Mouse (Mus musculus): Measurements from ENCODE around the gene Tbcb. TPM values are rescaled to one million over a fixed set of nuclear protein-coding genes. Genes with fewer than 3 reads are reported as not detected.

Gene Tbcb
- total and polyA plus RNA-seq, 2 experiments from 2014 or later: 129 to 473 TPM

DNA sequence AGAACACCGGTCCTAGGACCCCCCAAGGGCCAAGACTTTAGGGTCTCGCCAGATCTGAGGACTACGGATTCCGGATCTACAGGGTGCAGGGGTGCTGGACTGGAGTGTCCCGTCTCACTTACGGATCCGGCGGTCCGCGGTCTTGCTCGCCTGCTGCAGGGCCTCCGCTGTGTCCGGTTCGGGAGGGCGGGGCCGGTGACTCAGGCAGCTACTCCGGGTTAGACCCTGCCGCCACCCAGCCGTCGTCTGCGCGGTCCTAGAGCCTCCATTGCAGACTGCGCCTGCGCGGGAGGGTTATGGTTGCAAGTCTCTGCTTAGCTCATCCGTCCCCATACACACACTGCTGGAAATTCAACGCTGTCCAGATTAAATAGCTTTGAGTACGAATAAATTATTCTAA is 37.2 kb downstream of the Tbcb start:
- peak; percentile 91 for ATAC-seq
- no peak for TF ChIP-seq CTCF (IDR thresholded peaks at IDR 0.05; ENCODE audit: low read depth)

DNA sequence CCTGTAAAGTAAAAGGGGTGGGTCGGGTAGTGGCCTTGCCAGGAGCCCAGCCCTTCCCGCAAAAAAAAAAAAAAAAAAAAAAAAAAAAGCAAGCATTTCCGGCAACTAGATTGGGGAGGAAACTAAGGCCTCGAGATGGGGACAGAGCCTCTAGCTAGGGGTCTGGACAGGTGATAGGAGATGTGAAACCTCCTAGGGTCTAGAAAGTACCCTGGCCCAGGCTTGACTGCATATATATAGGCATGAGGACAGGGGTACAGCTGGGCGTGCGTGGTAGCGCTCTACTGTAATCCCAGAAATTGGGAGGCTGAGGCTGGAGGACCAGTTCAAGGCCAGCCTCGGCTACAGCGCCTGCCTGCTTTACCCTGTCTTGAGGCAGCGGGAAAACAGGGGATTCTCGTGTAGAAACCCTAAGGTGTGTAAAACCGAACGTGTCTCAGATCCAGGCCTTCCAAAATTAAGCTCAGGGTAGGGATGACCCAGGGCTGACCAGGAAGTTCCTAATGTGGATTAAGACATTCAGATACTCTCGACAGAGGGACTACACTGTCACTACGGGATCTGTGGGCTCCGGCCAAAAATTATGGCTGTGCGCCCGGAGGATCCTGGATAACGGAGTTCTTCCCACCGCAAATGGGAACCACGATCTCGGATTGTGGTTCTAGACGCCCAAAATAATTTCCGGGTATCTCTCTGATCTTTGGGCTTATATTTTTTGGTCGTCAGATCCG is 37.8 kb downstream of the Tbcb start:
- Histone ChIP-seq H3K27ac (peak overlapping the region; percentile 87), H3K36me3 (ENCODE audit: insufficient read depth, low read length) (peaks cover 12% of the 10 kb centered on the region), H3K27me3 (ENCODE audit: insufficient read depth, low read length) (no peaks in the 10 kb centered on the region), H3K4me3 (ENCODE audit: low read length) (peak overlapping the region; percentile 85), H3K4me1 (ENCODE audit: insufficient read depth, low read length) (0 out of 2 replicates have a peak, but pooled peaks cover 4% of the 10 kb centered on the region), H3K9ac (replicated peaks; ENCODE audit: low read length) (peak overlapping the region; percentile 83), H3K9me3 (ENCODE audit: low read length) (no peaks in the 10 kb centered on the region), H3K4me2 (ENCODE audit: low read depth, low read length) (peak overlapping the region; percentile 68)
- TF ChIP-seq CTCF (IDR thresholded peaks at IDR 0.05; ENCODE audit: low read depth): no peak
- ATAC-seq (peak; percentile 22), DNase-seq (ENCODE audit: low spot score) (peak; percentile 70)
- 0% methylated on average over 26 of the region's 26 CpGs for WGBS

More for the DNA sequence above, 37.2 kb downstream of the Tbcb start:
- Histone ChIP-seq H3K27ac (peak overlapping the region; percentile 87), H3K27me3 (ENCODE audit: insufficient read depth, low read length) (no peaks in the 10 kb centered on the region), H3K4me3 (ENCODE audit: low read length) (peak overlapping the region; percentile 85), H3K4me1 (ENCODE audit: insufficient read depth, low read length) (0 out of 2 replicates have a peak, but pooled peaks cover 4% of the 10 kb centered on the region), H3K4me2 (ENCODE audit: low read depth, low read length) (peak overlapping the region; percentile 68), H3K36me3 (ENCODE audit: insufficient read depth, low read length) (peaks cover 12% of the 10 kb centered on the region), H3K9ac (replicated peaks; ENCODE audit: low read length) (peak overlapping the region; percentile 83), H3K9me3 (ENCODE audit: low read length) (no peaks in the 10 kb centered on the region)
- peak; percentile 98 for DNase-seq (ENCODE audit: low spot score)
- WGBS: under 1% methylated on average over 28 of the region's 28 CpGs

DNA sequence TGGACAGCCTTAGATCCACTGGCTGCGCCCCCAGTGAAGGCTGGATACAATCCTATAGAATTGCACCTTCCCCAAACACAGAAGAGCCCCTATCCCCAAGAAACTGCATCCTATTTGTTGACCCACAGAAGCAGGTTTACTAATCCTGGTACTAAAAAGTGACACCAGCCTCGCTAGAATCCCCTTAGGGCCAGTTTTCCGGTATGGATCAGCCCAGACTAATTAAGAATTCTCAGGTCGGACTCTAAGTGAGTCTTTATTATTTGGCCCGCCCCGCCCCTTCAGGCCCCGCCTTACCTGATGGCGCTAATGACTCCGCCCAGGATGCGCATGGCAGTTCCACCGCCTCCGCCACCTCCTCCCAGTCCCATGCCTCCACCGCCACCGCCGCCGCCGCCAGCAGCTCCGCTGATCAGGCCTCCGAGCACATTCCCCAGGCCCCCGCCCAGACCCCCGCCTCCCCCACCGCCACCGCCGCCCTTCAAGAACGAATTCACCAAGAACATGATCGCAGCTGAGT is 38.4 kb downstream of the Tbcb start:
- peak overlapping the region; percentile 87 for H3K27ac ChIP-seq
- peaks cover 17% of the 10 kb centered on the region for H3K36me3 ChIP-seq (ENCODE audit: insufficient read depth, low read length)
- 0 out of 2 replicates have a peak, but pooled peaks cover 4% of the 10 kb centered on the region for H3K4me1 ChIP-seq (ENCODE audit: insufficient read depth, low read length)
- TF ChIP-seq CTCF (IDR thresholded peaks at IDR 0.05; ENCODE audit: low read depth): no peak
- no peaks in the 10 kb centered on the region for H3K9me3 ChIP-seq (ENCODE audit: low read length)
- WGBS: 2% methylated on average over 21 of the region's 26 CpGs
- H3K27me3 ChIP-seq (ENCODE audit: insufficient read depth, low read length): no peaks in the 10 kb centered on the region
- DNase-seq (ENCODE audit: low spot score) (peak; percentile 84), ATAC-seq (peak; percentile 62)
- H3K4me2 ChIP-seq (ENCODE audit: low read depth, low read length): peak overlapping the region; percentile 68
- H3K9ac ChIP-seq (replicated peaks; ENCODE audit: low read length): peak overlapping the region; percentile 83
- peak overlapping the region; percentile 85 for H3K4me3 ChIP-seq (ENCODE audit: low read length)

- Histone ChIP-seq H3K27ac (no peak overlapping the region), H3K4me3 (ENCODE audit: low read length) (peak overlapping the region; percentile 85), H3K27me3 (ENCODE audit: insufficient read depth, low read length) (no peaks in the 10 kb centered on the region), H3K4me2 (ENCODE audit: low read depth, low read length) (peak overlapping the region; percentile 68), H3K4me1 (ENCODE audit: insufficient read depth, low read length) (0 out of 2 replicates have a peak, but pooled peaks cover 4% of the 10 kb centered on the region), H3K9ac (replicated peaks; ENCODE audit: low read length) (peak overlapping the region; percentile 83), H3K36me3 (ENCODE audit: insufficient read depth, low read length) (peaks cover 23% of the 10 kb centered on the region), H3K9me3 (ENCODE audit: low read length) (no peaks in the 10 kb centered on the region)
- ATAC-seq (no peak), DNase-seq (ENCODE audit: low spot score) (no peak)
- no peak for TF ChIP-seq CTCF (IDR thresholded peaks at IDR 0.05; ENCODE audit: low read depth)
- 31% methylated on average over 9 of the region's 9 CpGs for WGBS
Observed at GRCm38 (mm10) chr7:30193013-30193412, 39.1 kb downstream of the Tbcb start.

DNA sequence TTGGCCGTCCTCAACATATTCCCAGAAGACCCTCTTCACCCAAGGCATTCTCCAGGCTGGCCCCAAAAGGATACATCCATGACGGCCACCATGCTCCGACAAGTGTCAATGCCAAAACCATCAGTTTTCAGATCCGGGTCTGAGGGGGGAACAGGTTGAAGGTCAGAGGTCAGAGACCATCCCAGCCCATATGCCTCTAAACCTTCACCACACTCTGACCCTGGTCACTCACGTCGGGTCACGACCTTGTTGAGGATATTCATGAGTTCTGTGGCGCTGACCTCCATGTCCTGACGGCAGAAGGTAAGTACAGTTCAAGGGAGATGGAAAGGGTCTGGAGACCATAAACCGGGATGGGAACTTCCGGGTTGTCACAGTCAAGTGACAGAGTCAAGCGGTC is 40.0 kb downstream of the Tbcb start:
- no peak overlapping the region for H3K9ac ChIP-seq (replicated peaks; ENCODE audit: low read length)
- H3K36me3 ChIP-seq (ENCODE audit: insufficient read depth, low read length): peaks cover 32% of the 10 kb centered on the region
- TF ChIP-seq CTCF (IDR thresholded peaks at IDR 0.05; ENCODE audit: low read depth): no peak
- WGBS: 92% methylated on average over 12 of the region's 12 CpGs
- 0 out of 2 replicates have a peak, but pooled peaks cover 4% of the 10 kb centered on the region for H3K4me1 ChIP-seq (ENCODE audit: insufficient read depth, low read length)
- no peak for DNase-seq (ENCODE audit: low spot score)
- H3K9me3 ChIP-seq (ENCODE audit: low read length): no peaks in the 10 kb centered on the region
- H3K27me3 ChIP-seq (ENCODE audit: insufficient read depth, low read length): no peaks in the 10 kb centered on the region
- no peak overlapping the region for H3K4me2 ChIP-seq (ENCODE audit: low read depth, low read length)
- H3K4me3 ChIP-seq (ENCODE audit: low read length): no peak overlapping the region
- H3K27ac ChIP-seq: no peak overlapping the region
- ATAC-seq: no peak

DNA sequence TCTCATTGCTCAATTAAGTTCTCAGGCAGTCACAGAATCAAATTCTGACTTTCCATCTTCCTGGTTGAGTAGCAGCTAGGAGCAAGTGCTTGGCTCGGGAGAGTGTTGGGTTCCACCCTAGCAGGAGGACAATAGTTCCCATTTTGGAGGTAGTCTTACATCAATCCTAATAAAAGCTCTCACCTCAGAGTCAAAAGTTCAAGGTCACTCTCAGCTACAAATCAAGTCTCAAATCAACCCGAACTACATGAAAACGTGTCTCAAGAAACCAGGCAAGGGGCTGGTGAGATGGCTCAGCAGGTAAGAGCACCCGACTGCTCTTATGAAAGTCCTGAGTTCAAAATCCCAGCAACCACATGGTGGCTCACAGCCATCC is 43.0 kb downstream of the Tbcb start:
- Histone ChIP-seq H3K36me3 (ENCODE audit: insufficient read depth, low read length) (peaks cover 48% of the 10 kb centered on the region), H3K4me1 (ENCODE audit: insufficient read depth, low read length) (peaks cover 4% of the 10 kb centered on the region; the same call in 1 of the 2 replicates), H3K9ac (replicated peaks; ENCODE audit: low read length) (no peak overlapping the region), H3K9me3 (ENCODE audit: low read length) (no peaks in the 10 kb centered on the region), H3K4me2 (ENCODE audit: low read depth, low read length) (no peak overlapping the region), H3K27ac (no peak overlapping the region), H3K4me3 (ENCODE audit: low read length) (no peak overlapping the region), H3K27me3 (ENCODE audit: insufficient read depth, low read length) (no peaks in the 10 kb centered on the region)
- no peak for DNase-seq (ENCODE audit: low spot score)
- ATAC-seq: no peak
- WGBS: 91% methylated on average over 4 of the region's 4 CpGs
- TF ChIP-seq CTCF (IDR thresholded peaks at IDR 0.05; ENCODE audit: low read depth): no peak
